Mouse (Mus musculus) small intestine, adult 2 months (tissue): ENCODE data around the gene Hoxd10. TPM values are rescaled to one million over a fixed set of nuclear protein-coding genes. Genes with fewer than 3 reads are reported as not detected.

Experiments used
- H3K27ac ChIP-seq: fragments of 200-500 bp; 2 replicates; pipeline ENCODE4 v1.5.1; 2012; ENCODE audit warnings: low read depth, low read length, control low read depth, inconsistent platforms; ENCODE audit not compliant: insufficient read depth
- H3K27me3 ChIP-seq: fragments of 200-500 bp; 2 replicates; pipeline ENCODE4 v1.6.1; 2012; ENCODE audit warnings: mild to moderate bottlenecking, moderate library complexity, low read length, inconsistent platforms; ENCODE audit not compliant: control insufficient read depth, insufficient read depth
- H3K36me3 ChIP-seq: fragments of 200-500 bp; 2 replicates; pipeline ENCODE4 v1.6.1; 2012; ENCODE audit warnings: mild to moderate bottlenecking, low read length, control low read depth, inconsistent platforms; ENCODE audit not compliant: control insufficient read depth, insufficient read depth
- H3K4me1 ChIP-seq: fragments of 200-500 bp; 2 replicates; pipeline ENCODE4 v1.6.1; 2012; ENCODE audit warnings: low read length, inconsistent platforms, mixed read lengths; ENCODE audit not compliant: control insufficient read depth, insufficient read depth, insufficient read length
- H3K4me3 ChIP-seq: fragments of 200-500 bp; 2 replicates; pipeline ENCODE4 v1.5.1; 2012; ENCODE audit warnings: low read depth, mild to moderate bottlenecking, control low read depth, inconsistent platforms, low read length, moderate library complexity
- CTCF ChIP-seq: fragments of 200-500 bp; IDR thresholded peaks from 2 replicates; pipeline ENCODE4 v1.5.1; 2012; ENCODE audit warnings: low read depth, mild to moderate bottlenecking, control low read depth, inconsistent platforms, low read length, moderate library complexity, mixed read lengths; ENCODE audit not compliant: insufficient replicate concordance, insufficient read length; ENCODE audit errors: extremely low read depth
- POLR2A ChIP-seq: fragments of 200-500 bp; IDR thresholded peaks from 2 replicates; pipeline ENCODE4 v1.6.1; 2012; ENCODE audit warnings: low read depth, mild to moderate bottlenecking, control low read depth, inconsistent platforms, low read length, moderate library complexity
- WGBS: fragments of 180-500 bp; shearing (Covaris S2); methylation state at CpG from one replicate; pipeline ENCODE4 v1.1.7; 2018; 5-methylcytosine and 5-hydroxymethylcytosine counted together
- polyA plus RNA-seq: library from polyadenylated mRNA; depleted of rRNA; stranded (reverse); fragments of >200 nt; gene quantifications from 2 replicates; pipeline ENCODE4 v1.2.3, GENCODE M21; 2012

The Hoxd10 gene
- polyA plus RNA-seq, 1 experiment = not detected

- WGBS = 5% methylated on average over 26 of the region's 26 CpGs
- H3K4me1 ChIP-seq = peaks cover 5% of the 10 kb centered on the region
- no peaks in the 10 kb centered on the region for H3K36me3 ChIP-seq
- TF ChIP-seq POLR2A (no peak), CTCF (peak; percentile 85)
- peaks cover 36% of the 10 kb centered on the region for H3K27me3 ChIP-seq
- no peak overlapping the region for H3K27ac ChIP-seq
- peak overlapping the region; percentile 39 for H3K4me3 ChIP-seq
These were observed 23.9 kb downstream of the Hoxd10 start for GRCm38 (mm10) chr2:74715504-74716241.

- no peak overlapping the region for H3K27ac ChIP-seq
- no peaks in the 10 kb centered on the region for H3K36me3 ChIP-seq
- TF ChIP-seq POLR2A (no peak), CTCF (no peak)
- no peak overlapping the region for H3K4me3 ChIP-seq
- 37% methylated on average over 2 of the region's 2 CpGs for WGBS
- peaks cover 13% of the 10 kb centered on the region for H3K27me3 ChIP-seq
- H3K4me1 ChIP-seq = peaks cover 10% of the 10 kb centered on the region
These were observed 28.7 kb downstream of the Hoxd10 start for GRCm38 (mm10) chr2:74720384-74720783.

- Histone ChIP-seq H3K4me1 (peaks cover 8% of the 10 kb centered on the region), H3K27me3 (peaks cover 11% of the 10 kb centered on the region), H3K27ac (no peak overlapping the region), H3K4me3 (no peak overlapping the region), H3K36me3 (no peaks in the 10 kb centered on the region)
- TF ChIP-seq POLR2A (no peak), CTCF (no peak)
- WGBS = 26% methylated on average over 5 of the region's 5 CpGs
These were observed 29.3 kb downstream of the Hoxd10 start for GRCm38 (mm10) chr2:74720955-74721491.

GRCm38 (mm10) chr2:74721882-74722281, 30.2 kb downstream of the Hoxd10 start:
- Histone ChIP-seq H3K27me3 (peaks cover 15% of the 10 kb centered on the region), H3K36me3 (no peaks in the 10 kb centered on the region), H3K27ac (no peak overlapping the region), H3K4me3 (no peak overlapping the region), H3K4me1 (peaks cover 8% of the 10 kb centered on the region)
- no peak for TF ChIP-seq POLR2A
- TF ChIP-seq CTCF = no peak
- WGBS = 5% methylated on average over 6 of the region's 6 CpGs

GRCm38 (mm10) chr2:74722949-74723348, 31.2 kb downstream of the Hoxd10 start:
- peaks cover 25% of the 10 kb centered on the region for H3K27me3 ChIP-seq
- H3K36me3 ChIP-seq = no peaks in the 10 kb centered on the region
- H3K4me3 ChIP-seq = no peak overlapping the region
- no peak for TF ChIP-seq CTCF
- no peak for TF ChIP-seq POLR2A
- WGBS = 48% methylated on average over 8 of the region's 8 CpGs
- H3K4me1 ChIP-seq = peaks cover 10% of the 10 kb centered on the region
- H3K27ac ChIP-seq = no peak overlapping the region

- H3K27me3 ChIP-seq = peaks cover 31% of the 10 kb centered on the region
- TF ChIP-seq POLR2A (no peak), CTCF (no peak)
- no peak overlapping the region for H3K4me3 ChIP-seq
- H3K4me1 ChIP-seq = peaks cover 10% of the 10 kb centered on the region
- H3K36me3 ChIP-seq = no peaks in the 10 kb centered on the region
- H3K27ac ChIP-seq = no peak overlapping the region
- WGBS = 35% methylated on average over 7 of the region's 7 CpGs
These were observed 32.7 kb downstream of the Hoxd10 start for GRCm38 (mm10) chr2:74724244-74725015.

GRCm38 (mm10) chr2:74725171-74725570, 33.4 kb downstream of the Hoxd10 start:
- Histone ChIP-seq H3K36me3 (no peaks in the 10 kb centered on the region), H3K27ac (no peak overlapping the region), H3K4me3 (no peak overlapping the region), H3K27me3 (peaks cover 32% of the 10 kb centered on the region), H3K4me1 (peaks cover 10% of the 10 kb centered on the region)
- WGBS = 41% methylated on average over 17 of the region's 17 CpGs
- no peak for TF ChIP-seq POLR2A
- no peak for TF ChIP-seq CTCF
